Mouse (Mus musculus) brain, embryonic 14.5 days (tissue): ENCODE results near the gene Ppp1ca.

Experiments
- CTCF ChIP-seq: fragments of 200-500 bp; IDR thresholded peaks from 2 replicates; pipeline ENCODE4 v1.5.1; 2012; ENCODE audit warnings: inconsistent platforms, mild to moderate bottlenecking, moderate library complexity, borderline replicate concordance; ENCODE audit not compliant: insufficient read depth, insufficient read length; ENCODE audit errors: extremely low read depth
- POLR2A ChIP-seq: fragments of 200-500 bp; IDR thresholded peaks from 2 replicates; pipeline ENCODE4 v1.6.1; 2012; ENCODE audit warnings: mild to moderate bottlenecking, inconsistent platforms, borderline replicate concordance; ENCODE audit not compliant: poor library complexity, insufficient read depth, insufficient read length, severe bottlenecking; ENCODE audit errors: extremely low read depth

GRCm38 (mm10) chr19:4230415-4230814 is 38.5 kb downstream of the Ppp1ca start:
- TF ChIP-seq CTCF (no peak), POLR2A (no peak)
